Mouse (Mus musculus): ENCODE data around the gene Gja6.

- no peak for TF ChIP-seq POLR2A (IDR thresholded peaks at IDR 0.05; ENCODE audit: borderline replicate concordance, insufficient read depth, low read length)
- TF ChIP-seq CTCF (IDR thresholded peaks at IDR 0.05; ENCODE audit: borderline replicate concordance, insufficient read depth, low read depth, low read length): no peak
Observed at GRCm38 (mm10) chrX:160944722-160945121, 37.9 kb upstream of the Gja6 start.
